Mouse (Mus musculus): ENCODE measurements around the gene Gm2237.
"Not testable (repeated sequence)": the region's sequence is repeated elsewhere in the genome, so short reads cannot be mapped to it uniquely, and the experiment has no call there.

The Gm2237 gene

DNA sequence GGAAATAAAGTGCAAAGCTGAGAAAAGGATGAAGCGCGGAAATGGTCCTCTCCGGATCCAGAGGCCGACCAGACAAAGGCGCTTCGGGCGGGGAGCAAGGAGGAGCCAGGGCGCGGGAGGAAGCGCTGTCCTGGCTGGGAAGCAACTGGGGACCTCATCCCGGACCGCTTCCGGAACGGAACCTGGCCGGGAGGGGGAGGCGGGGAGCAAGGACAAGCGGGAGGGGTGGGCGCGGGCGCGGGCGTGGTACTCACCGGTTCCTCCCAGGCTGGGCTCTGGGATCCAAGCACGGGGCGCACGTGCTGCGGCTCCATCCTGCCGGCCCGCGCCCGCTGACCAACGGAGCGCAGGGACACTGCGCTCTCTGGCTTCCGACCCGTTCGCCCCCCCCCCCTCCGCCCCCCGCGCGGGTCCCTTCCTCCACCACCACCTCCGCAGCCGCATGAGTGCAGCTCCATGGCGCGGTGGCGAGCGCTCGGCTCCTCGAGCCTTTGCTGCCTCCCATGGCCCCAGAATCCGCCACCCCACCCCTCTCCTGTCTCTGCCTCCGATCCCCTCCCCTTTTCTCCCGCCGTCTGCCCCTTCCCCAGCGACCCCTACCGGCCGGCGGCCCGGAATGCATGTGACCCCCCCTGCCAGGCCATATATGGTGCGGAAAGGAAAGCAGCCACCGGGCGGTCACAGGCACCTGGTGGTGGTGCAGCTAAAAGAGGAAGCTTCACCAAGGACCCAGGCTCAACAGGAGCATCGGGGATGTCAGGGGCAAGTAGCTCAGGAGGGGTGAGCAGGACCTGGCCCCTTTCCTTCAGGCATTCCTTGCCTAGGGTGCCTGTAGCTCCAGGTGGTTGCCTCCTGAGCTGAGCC lies at the start of gene Gm2237:
Gm2237 (minus strand) TSS at position 332 of the 864 bp plus-strand sequence.
- peak; percentile 37 for DNase-seq (ENCODE audit: low read depth, low spot score)

DNA sequence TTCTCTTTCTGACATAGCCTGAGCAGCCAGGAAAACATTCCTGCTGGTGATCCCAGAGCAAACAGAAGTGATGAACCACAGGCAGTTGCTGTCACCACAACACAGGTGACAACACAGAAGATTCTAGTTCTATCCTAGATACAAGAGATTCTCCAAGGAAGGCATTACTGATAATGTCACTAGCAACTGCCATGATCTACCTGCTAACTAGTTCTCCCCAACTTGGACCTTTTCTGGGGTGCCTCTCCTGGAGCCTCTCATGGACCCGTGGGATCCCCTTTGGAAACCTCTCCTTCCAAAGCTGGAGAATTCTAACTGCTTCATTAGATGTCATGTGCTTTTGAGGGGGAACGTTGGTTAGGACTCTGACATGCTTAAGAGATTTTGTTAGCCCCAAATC lies 17.5 kb upstream of the Gm2237 start, which contains the start of gene Gm5458:
Gm5458 (minus strand) TSS at position 101 of the 400 bp plus-strand sequence.
- DNase-seq (ENCODE audit: low read depth, low spot score), result not testable (repeated sequence)

DNA sequence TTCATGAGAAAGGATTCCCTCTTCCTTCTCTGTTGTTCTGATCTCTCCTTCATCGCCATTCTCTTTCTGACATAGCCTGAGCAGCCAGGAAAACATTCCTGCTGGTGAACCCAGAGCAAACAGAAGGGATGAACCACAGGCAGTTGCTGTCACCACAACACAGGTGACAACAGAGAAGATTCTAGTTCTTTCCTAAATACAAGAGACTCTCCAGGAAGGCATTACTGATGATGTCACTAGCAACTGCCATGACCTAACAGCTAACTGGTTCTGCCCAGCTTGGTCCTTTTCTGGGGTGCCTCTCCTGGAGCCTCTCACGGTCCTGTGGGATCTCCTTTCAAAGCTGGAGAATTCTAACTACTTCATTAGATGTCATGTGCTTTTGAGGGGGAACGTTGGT lies 35.1 kb downstream of the Gm2237 start, which contains the start of gene Gm2244:
Gm2244 (minus strand) TSS at position 101 of the 400 bp plus-strand sequence.
- DNase-seq (ENCODE audit: low read depth, low spot score), result not testable (repeated sequence)

Measured in CD4-positive, CD25-positive, alpha-beta regulatory T cell, adult 2 months (primary cell).